Mouse (Mus musculus) T-helper 17 cell (primary cell): ENCODE measurements around the gene Acbd6.

Source experiments
- in situ Hi-C, 2 experiments: fragments of 300-600 bp; cut with MboI, MseI; formaldehyde crosslinking; loops; 1 replicate in 1 of 2; 2 replicates in 1 of 2; pipeline ENCODE4 v1.15.1; 2025; ENCODE audit warnings: high pct_unique_total_duplicates in 2 of 2

Gene Acbd6

GRCm38 (mm10) chr1:155645816-155646215 lies 87.9 kb downstream of the Acbd6 start:
- in situ Hi-C loops, result no loop called here

DNA sequence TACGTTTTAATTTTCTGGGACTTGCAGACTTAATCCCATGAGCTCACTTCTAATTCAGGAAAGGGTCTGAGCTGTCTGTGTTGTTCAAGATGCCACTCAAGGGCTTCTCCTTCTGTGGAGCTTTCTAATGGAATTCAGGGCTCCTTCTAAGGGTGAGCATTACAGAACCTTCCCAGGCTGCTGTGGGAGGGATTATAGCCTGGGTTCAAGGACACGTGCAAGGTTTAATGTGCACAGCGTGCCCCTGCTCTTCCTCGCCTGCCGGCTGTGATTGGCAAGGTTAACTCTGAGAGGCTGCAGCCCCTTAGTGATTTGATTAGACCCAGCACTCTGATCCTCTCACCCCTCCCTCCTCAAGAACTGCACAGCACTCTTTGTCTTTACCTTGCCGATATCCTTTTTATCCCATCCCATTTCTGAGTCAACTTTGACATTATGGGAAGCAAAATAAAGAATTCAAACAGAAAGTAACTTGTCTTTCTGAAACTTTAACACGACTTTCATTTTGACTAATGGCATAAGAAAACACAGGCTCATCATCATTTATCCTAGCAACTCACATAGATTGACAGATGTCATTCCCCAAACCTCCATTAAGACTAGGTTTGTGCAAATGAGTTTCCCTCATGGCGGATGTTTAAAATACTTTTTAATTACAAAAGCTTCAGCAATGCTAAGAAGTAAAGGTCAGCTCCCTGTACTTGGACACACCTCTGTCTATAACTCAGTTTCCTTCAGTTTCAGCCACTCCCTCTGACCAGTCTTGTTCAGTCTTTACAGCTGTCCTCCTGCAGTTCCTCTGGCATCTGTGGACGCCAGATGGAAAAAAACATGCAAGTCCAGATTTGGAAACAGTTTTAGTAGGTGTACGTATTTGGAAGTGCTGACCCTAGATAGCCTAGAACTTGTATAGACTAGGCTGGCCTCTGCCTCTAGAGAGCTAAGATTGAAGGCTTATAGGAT lies 88.7 kb downstream of the Acbd6 start:
- in situ Hi-C loops, result no loop called here

DNA sequence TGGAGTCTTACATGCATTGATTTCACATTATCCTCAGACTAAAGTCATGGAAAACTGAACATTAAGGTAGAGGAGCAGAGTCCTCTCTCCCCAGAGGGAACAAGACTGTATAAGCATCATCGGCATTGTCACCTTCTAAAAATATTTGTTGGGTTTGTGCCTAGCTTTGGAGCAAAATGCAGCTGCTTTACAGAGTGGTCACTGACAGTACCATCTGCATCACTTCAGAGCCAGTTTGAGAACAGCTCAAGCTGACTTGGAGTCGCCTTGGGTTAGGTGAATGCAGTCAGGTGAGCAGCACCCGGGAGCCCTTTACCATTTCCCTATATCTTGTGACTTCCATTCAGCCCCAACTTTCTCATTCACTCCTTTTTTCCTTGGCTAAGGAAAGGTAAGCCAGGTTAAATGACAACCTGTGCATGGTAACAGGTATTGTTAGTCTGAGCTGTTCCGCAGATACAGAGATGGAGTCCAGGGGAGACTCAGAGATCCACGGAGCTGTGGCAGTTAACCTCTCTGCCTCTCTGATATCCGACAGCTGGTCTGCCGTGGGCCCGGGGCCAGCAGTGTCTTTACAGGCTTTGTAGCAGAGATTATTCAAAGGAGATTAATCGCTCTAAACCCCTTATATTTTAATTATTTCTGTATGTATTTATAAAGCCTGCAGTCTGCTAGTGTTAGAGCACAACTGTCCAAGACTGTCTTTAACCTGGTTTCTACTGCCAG lies 92.4 kb downstream of the Acbd6 start:
- in situ Hi-C loops, result loop anchor here in 1 of 2 experiments (10.0 kb wide), 1 partner anchor 1685 kb away; no protein-coding TSS in a partner anchor

DNA sequence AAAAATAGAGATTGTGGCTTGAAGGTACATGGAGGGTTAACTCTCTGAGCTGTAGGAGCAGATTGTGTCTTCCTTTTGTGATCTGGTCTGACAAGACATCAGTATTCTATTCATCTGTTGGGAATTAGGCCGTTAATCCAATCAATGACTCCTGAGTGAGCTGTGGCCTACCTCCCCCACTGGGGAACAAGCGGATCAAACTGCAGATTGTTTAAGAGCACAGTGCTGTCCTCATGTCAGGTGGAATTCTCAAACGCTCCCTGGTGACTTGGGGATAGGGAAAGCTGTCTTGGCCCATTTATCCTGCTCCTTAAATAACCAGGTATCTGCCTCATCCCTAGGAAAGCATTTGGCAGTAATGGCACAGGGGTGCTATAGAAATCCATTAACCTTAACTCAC lies 97.0 kb downstream of the Acbd6 start:
- in situ Hi-C loops, result loop anchor here in 1 of 2 experiments (10.0 kb wide), 1 partner anchor 1680 kb away; no protein-coding TSS in a partner anchor

DNA sequence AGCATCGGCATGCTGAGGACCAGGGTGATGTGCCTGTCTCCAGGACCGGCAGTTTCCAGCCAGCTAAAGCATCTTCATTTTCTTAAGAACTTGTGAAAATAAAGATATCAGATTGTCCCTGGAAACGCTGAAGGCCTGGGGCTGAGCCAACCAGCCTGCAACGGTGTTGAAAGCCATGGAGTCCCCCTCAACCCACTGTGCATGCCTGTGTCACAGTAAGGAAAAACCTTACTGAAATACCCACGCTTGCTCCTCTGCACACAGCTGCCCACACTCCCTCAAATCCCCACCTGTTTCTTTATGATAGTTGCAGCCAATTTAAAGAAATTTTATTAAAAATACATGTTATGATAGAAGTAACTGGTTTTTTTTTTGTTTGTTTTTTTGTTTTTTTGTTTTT lies 98.4 kb downstream of the Acbd6 start:
- in situ Hi-C loops, result loop anchor here in 1 of 2 experiments (10.0 kb wide), 1 partner anchor 1678 kb away; no protein-coding TSS in a partner anchor

DNA sequence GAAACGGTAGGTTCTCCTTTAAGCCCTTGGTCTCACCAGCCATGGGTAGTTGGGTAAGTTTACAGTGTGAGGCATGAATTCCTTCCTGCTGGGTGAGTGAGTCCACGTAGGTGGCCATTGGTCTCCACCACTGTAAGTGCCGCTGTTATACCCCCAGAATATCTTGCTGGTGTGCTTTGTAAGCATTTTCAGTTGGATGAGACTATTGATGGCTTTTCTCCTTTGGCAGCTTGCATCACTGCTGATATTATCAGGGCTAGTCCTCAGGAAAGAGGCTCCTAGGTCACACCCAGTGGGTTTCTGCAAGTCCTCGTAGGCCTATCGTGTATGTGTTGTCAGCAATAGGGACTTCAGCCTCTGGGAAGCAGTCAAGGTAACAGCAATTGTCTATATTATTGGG lies 106.1 kb downstream of the Acbd6 start:
- in situ Hi-C loops, result no loop called here

GRCm38 (mm10) chr1:155675570-155675969 lies 117.7 kb downstream of the Acbd6 start:
- in situ Hi-C loops, result no loop called here

- in situ Hi-C loops, result no loop called here
Measured at GRCm38 (mm10) chr1:155681116-155681799, 123.3 kb downstream of the Acbd6 start.

GRCm38 (mm10) chr1:155686816-155687215 lies 128.9 kb downstream of the Acbd6 start:
- in situ Hi-C loops, result no loop called here

- in situ Hi-C loops, result no loop called here
Measured at GRCm38 (mm10) chr1:155689141-155689540, 131.2 kb downstream of the Acbd6 start.

- in situ Hi-C loops, result no loop called here
Measured at GRCm38 (mm10) chr1:155689558-155689957, 131.6 kb downstream of the Acbd6 start.

- in situ Hi-C loops, result no loop called here
Measured at GRCm38 (mm10) chr1:155692230-155692629, 134.3 kb downstream of the Acbd6 start.

- in situ Hi-C loops, result no loop called here
Measured at GRCm38 (mm10) chr1:155693026-155693425, 135.1 kb downstream of the Acbd6 start.

GRCm38 (mm10) chr1:155693443-155693842 lies 135.5 kb downstream of the Acbd6 start:
- in situ Hi-C loops, result no loop called here

GRCm38 (mm10) chr1:155698373-155699159 lies 140.6 kb downstream of the Acbd6 start:
- in situ Hi-C loops, result no loop called here

- in situ Hi-C loops, result loop anchor here in 1 of 2 experiments (5.0 kb wide), 1 partner anchor 506 kb away; the partner anchor contains the start of gene Fam163a
Measured at GRCm38 (mm10) chr1:155700886-155701285, 143.0 kb downstream of the Acbd6 start.

DNA sequence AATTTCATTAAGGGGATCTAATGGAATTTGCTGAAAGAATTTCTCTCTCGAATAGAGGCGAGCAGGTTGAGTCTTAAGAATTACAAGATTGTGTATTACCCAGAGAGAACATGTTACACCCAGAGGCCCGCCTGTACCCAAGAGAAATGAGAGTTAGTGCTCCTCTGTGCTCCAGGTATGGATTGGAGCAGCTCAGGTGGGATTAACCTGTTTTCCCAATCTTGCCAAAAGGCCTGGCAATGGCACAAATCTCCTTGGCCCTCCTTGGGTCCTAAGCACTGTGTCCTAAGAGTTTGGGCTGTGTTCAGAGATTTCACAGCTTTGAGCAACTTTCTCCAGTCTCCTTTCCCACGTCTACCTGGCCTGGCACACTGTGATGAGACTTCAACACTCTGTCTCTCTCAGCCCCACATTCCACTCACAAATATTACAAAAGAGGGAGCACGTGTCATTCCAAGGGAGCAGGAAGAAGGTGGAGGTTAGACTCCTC lies 145.3 kb downstream of the Acbd6 start:
- in situ Hi-C loops, result loop anchor here in 1 of 2 experiments (5.0 kb wide), 1 partner anchor 504 kb away; the partner anchor contains the start of gene Fam163a

DNA sequence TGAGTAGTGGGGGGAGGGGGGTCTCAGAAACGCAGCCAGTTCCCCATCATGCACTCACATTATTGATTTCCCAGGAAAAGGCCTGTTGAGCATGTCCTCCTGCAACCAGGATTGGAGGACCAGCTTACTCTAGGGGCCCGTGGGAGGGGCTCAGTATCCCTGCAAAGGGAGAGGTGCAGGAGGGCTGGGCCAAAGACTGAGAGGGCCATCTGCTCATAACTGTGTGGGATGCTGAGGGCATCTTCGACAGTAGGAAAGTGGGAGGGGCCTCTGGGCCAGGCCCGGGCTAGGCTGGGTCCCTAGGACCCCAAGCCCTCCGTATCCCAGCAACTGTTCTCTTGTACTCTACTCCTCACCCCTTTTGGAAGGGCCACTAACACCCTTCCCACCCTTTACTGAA lies 146.3 kb downstream of the Acbd6 start:
- in situ Hi-C loops, result loop anchor here in 1 of 2 experiments (5.0 kb wide), 1 partner anchor 503 kb away; the partner anchor contains the start of gene Fam163a

DNA sequence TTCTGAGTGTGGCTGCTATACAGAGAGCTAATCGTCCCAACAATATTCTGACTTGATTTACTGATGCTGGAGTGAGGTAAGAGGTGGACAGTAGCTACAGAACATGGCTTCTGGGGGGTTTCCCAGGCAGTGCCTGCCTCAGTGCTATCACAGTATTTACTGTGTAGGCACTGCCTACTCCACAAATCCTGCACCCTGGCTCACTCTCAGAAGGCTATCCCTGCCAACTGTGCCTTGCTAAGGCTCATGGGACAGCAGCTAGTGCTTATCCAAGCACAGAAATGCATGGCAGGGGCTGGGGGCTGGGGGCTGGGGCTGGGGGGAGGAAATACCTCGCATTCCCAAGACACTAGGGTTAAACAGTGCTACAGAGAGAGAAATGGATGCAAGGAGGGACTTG lies 155.4 kb downstream of the Acbd6 start:
- in situ Hi-C loops, result no loop called here

- in situ Hi-C loops, result no loop called here
Measured at GRCm38 (mm10) chr1:155715366-155715765, 157.4 kb downstream of the Acbd6 start.
